Mouse (Mus musculus) liver, embryonic 13.5 days (tissue): ENCODE data around the gene AB124611. TPM values are rescaled to one million over a fixed set of nuclear protein-coding genes. Genes with fewer than 3 reads are reported as not detected.
"Not testable (repeated sequence)": the region's sequence is repeated elsewhere in the genome, so short reads cannot be mapped to it uniquely, and the experiment has no call there.

Experiments
- ATAC-seq: fragments of 200-750 bp; cut with Nextera tagmentation; 2 replicates; pipeline ENCODE4 v1.8.0; 2017; ENCODE audit warnings: low read depth, mild to moderate bottlenecking, moderate number of reproducible peaks, moderate library complexity
- DNase-seq: peaks from one replicate; pipeline ENCODE4 v3.0.0; 2022
- H3K27ac ChIP-seq: fragments of 300-500 bp; sonication (generic); 2 replicates; pipeline ENCODE4 v1.5.1; 2015; ENCODE audit warnings: moderate library complexity, mild to moderate bottlenecking, inconsistent platforms
- H3K27me3 ChIP-seq: fragments of 300-500 bp; sonication (generic); 2 replicates; pipeline ENCODE4 v1.6.1; 2015; ENCODE audit warnings: mild to moderate bottlenecking, inconsistent platforms
- H3K36me3 ChIP-seq: fragments of 300-500 bp; sonication (generic); 2 replicates; pipeline ENCODE4 v1.6.1; 2015; ENCODE audit warnings: mild to moderate bottlenecking, inconsistent platforms
- H3K4me1 ChIP-seq: fragments of 300-500 bp; sonication (generic); replicated peaks from 2 replicates; pipeline ENCODE4 v1.6.1; 2015; ENCODE audit warnings: inconsistent platforms
- H3K4me2 ChIP-seq: fragments of 300-500 bp; sonication (generic); 2 replicates; pipeline ENCODE4 v1.6.1; 2015; ENCODE audit warnings: inconsistent platforms, mild to moderate bottlenecking, moderate library complexity
- H3K4me3 ChIP-seq: fragments of 300-500 bp; sonication (generic); replicated peaks from 2 replicates; pipeline ENCODE4 v1.5.1; 2015; ENCODE audit warnings: mild to moderate bottlenecking, inconsistent platforms
- H3K9ac ChIP-seq: fragments of 300-500 bp; sonication (generic); 2 replicates; pipeline ENCODE4 v1.6.1; 2015; ENCODE audit warnings: mild to moderate bottlenecking, inconsistent platforms
- H3K9me3 ChIP-seq: fragments of 300-500 bp; sonication (generic); replicated peaks from 2 replicates; pipeline ENCODE4 v1.6.1; 2016; ENCODE audit warnings: inconsistent platforms
- WGBS: fragments of 180-500 bp; shearing (Covaris S2); methylation state at CpG from one replicate; pipeline ENCODE4 v1.1.7; 2015; ENCODE audit not compliant: insufficient replicate concordance; 5-methylcytosine and 5-hydroxymethylcytosine counted together
- polyA plus RNA-seq: library from polyadenylated mRNA; unstranded; fragments of >200 nt; fragmentation: Nextera tagmentation; extraction: Ambion mirVana; gene quantifications from 2 replicates; pipeline ENCODE4 v1.2.1, GENCODE M21; 2015

AB124611 gene
- polyA plus RNA-seq, 1 experiment from 2014 or later: 4.1 TPM

DNA sequence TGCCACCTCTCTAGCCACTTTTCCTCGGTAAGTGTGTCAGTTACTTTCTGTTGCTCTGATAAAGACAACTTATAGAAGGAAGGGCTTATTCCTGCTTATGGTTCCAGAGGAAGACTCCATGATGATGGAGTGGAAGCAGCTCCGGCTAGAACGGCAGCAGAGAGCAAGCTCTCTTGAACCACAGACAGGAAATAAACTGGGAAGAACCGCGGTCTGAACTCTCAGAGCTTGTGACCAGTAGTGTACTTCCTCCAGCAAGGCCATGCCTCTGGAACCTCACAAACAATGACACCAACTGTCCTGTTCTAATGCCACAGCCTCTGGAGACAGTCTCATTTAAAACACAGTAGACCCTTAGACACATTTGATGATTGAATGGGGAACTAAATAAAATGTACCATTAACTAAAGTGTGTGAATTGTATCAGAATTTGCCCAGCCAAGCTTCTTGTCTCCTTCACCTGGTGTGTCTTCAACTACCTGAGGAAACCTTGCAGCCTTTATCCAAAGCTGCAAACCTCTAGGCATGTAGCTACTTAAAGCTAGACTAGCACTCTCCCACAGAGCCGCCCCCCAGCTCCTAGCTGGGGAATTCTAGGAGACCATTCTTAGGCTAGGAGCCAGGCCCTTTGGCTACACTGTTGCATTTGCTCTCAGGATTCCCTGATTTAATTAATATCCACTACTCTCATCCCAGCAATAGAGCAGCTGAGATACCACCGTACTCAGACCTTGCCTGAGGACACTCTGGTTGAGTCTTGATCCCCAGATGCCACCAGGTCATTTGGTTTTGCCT lies 637 bp upstream of the AB124611 start:
- Histone ChIP-seq H3K4me2 (no peak overlapping the region), H3K4me1 (peaks cover 18% of the 10 kb centered on the region), H3K4me3 (no peak overlapping the region), H3K9ac (no peak overlapping the region), H3K36me3 (no peaks in the 10 kb centered on the region), H3K27ac (peak overlapping the region; percentile 37), H3K27me3 (no peaks in the 10 kb centered on the region), H3K9me3 (no peaks in the 10 kb centered on the region)
- WGBS: 33% methylated on average over 7 of the region's 7 CpGs
- ATAC-seq: no peak
- no peak for DNase-seq

DNA sequence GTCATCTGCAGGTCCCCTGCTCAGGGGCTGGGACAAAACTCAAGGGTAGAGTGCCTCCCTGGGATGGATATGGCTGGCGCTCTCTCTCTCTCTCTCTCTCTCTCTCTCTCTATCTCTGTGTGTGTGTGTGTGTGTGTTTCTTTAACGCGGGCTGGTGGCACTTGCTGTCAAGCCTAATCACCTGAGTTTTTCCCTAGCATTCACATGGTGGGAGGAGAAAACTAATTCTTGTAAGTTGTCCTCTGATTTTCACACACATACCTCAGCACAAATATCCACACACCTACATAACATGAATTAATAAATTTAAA lies 613 bp downstream of the AB124611 start:
- H3K4me2 ChIP-seq: 0 out of 2 replicates have a peak overlapping the region, but pooled peaks have one; percentile 5
- no peaks in the 10 kb centered on the region for H3K27me3 ChIP-seq
- H3K27ac ChIP-seq: 0 out of 2 replicates have a peak overlapping the region, but pooled peaks have one; percentile 16
- WGBS: 38% methylated on average over 3 of the region's 3 CpGs
- no peak for ATAC-seq
- no peak for DNase-seq
- no peaks in the 10 kb centered on the region for H3K9me3 ChIP-seq
- H3K36me3 ChIP-seq: no peaks in the 10 kb centered on the region
- H3K4me3 ChIP-seq: peak overlapping the region; percentile 6; the same call in 1 of the 2 replicates
- no peak overlapping the region for H3K9ac ChIP-seq
- peaks cover 18% of the 10 kb centered on the region for H3K4me1 ChIP-seq

GRCm38 (mm10) chr9:21527100-21527801 lies 1.3 kb downstream of the AB124611 start:
- Histone ChIP-seq H3K4me1 (peaks cover 18% of the 10 kb centered on the region), H3K9me3 (no peaks in the 10 kb centered on the region), H3K4me3 (no peak overlapping the region), H3K27me3 (no peaks in the 10 kb centered on the region), H3K9ac (no peak overlapping the region), H3K4me2 (0 out of 2 replicates have a peak overlapping the region, but pooled peaks have one; percentile 12), H3K27ac (no peak overlapping the region), H3K36me3 (no peaks in the 10 kb centered on the region)
- DNase-seq (no peak), ATAC-seq (no peak)
- WGBS: 65% methylated on average over 2 of the region's 2 CpGs

- H3K27ac ChIP-seq: no peak overlapping the region
- H3K27me3 ChIP-seq: no peaks in the 10 kb centered on the region
- H3K4me1 ChIP-seq: peaks cover 18% of the 10 kb centered on the region
- 0 out of 2 replicates have a peak overlapping the region, but pooled peaks have one; percentile 12 for H3K4me2 ChIP-seq
- H3K9me3 ChIP-seq: no peaks in the 10 kb centered on the region
- H3K9ac ChIP-seq: no peak overlapping the region
- DNase-seq (no peak), ATAC-seq (peak; percentile 26; the same call in 1 of the 2 replicates)
- H3K36me3 ChIP-seq: no peaks in the 10 kb centered on the region
- H3K4me3 ChIP-seq: no peak overlapping the region
- WGBS: 26% methylated on average over 1 of the region's 1 CpGs
Measured at GRCm38 (mm10) chr9:21527917-21528324, 1.9 kb downstream of the AB124611 start.

GRCm38 (mm10) chr9:21536501-21536900 lies 10.5 kb downstream of the AB124611 start:
- H3K9ac ChIP-seq: no peak overlapping the region

GRCm38 (mm10) chr9:21537009-21537408 lies 11.0 kb downstream of the AB124611 start:
- Histone ChIP-seq H3K9me3 (no peaks in the 10 kb centered on the region), H3K27me3 (no peaks in the 10 kb centered on the region), H3K9ac (no peak overlapping the region), H3K4me3 (no peak overlapping the region), H3K36me3 (no peaks in the 10 kb centered on the region), H3K4me1 (peaks cover 25% of the 10 kb centered on the region), H3K4me2 (no peak overlapping the region), H3K27ac (no peak overlapping the region)
- 74% methylated on average over 4 of the region's 4 CpGs for WGBS
- no peak for ATAC-seq
- no peak for DNase-seq

More at GRCm38 (mm10) chr9:21536501-21536900, 10.5 kb downstream of the AB124611 start:
- H3K27me3 ChIP-seq: no peaks in the 10 kb centered on the region
- no peak overlapping the region for H3K4me3 ChIP-seq
- H3K4me1 ChIP-seq: peaks cover 25% of the 10 kb centered on the region
- DNase-seq: no peak
- no peak overlapping the region for H3K4me2 ChIP-seq
- H3K9me3 ChIP-seq: no peaks in the 10 kb centered on the region
- ATAC-seq: no peak
- 67% methylated on average over 14 of the region's 14 CpGs for WGBS
- no peak overlapping the region for H3K27ac ChIP-seq
- no peaks in the 10 kb centered on the region for H3K36me3 ChIP-seq

- no peak for ATAC-seq
- WGBS: 49% methylated on average over 7 of the region's 7 CpGs
- H3K4me1 ChIP-seq: peaks cover 32% of the 10 kb centered on the region
- H3K27me3 ChIP-seq: no peaks in the 10 kb centered on the region
- H3K36me3 ChIP-seq: no peaks in the 10 kb centered on the region
- no peak for DNase-seq
- H3K27ac ChIP-seq: no peak overlapping the region
- no peaks in the 10 kb centered on the region for H3K9me3 ChIP-seq
- no peak overlapping the region for H3K9ac ChIP-seq
- H3K4me3 ChIP-seq: no peak overlapping the region
- no peak overlapping the region for H3K4me2 ChIP-seq
Measured at GRCm38 (mm10) chr9:21539981-21540753, 14.2 kb downstream of the AB124611 start.

- peaks cover 26% of the 10 kb centered on the region for H3K4me1 ChIP-seq
- not testable (repeated sequence) for H3K27ac ChIP-seq
Measured at GRCm38 (mm10) chr9:21542001-21542400, 16.0 kb downstream of the AB124611 start.

DNA sequence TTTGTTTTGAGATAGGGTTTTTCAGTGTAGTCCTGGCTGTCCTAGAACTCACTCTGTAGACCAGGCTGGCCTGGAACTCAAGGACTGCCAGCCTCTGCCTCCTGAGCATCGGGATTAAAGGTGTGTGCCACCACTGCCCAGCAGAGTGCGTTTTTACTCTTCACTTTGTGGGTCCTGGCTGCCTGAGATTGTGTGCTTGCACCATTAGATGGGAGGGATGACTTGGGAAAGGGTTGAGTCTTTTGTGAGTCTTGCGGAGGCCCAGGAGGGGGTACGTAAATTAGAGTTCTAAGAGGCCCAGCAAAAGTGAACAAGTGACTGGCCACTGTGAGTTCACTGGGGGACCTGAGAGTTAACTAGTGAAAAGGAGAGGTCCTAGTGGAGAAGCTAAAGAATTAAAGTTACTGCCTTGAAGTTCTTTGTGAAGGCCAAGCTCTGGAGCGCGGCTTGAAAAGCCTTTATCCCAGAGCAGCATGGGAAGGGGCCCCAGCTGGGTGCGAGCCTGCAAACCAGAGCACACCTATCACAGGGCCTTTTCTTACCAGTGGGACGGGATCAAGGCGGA lies 19.5 kb downstream of the AB124611 start:
- 17% methylated on average over 9 of the region's 9 CpGs for WGBS
- H3K4me1 ChIP-seq: peaks cover 40% of the 10 kb centered on the region
- H3K4me2 ChIP-seq: peak overlapping the region; percentile 89
- H3K9ac ChIP-seq: peak overlapping the region; percentile 76
- H3K27me3 ChIP-seq: no peaks in the 10 kb centered on the region
- H3K4me3 ChIP-seq: peak overlapping the region; percentile 85
- ATAC-seq (peak; percentile 63), DNase-seq (no peak)
- H3K36me3 ChIP-seq: peaks cover 11% of the 10 kb centered on the region
- no peaks in the 10 kb centered on the region for H3K9me3 ChIP-seq
- peak overlapping the region; percentile 88 for H3K27ac ChIP-seq

More at GRCm38 (mm10) chr9:21542001-21542400, 16.0 kb downstream of the AB124611 start:
- not testable (repeated sequence) for H3K4me3 ChIP-seq, H3K9ac ChIP-seq, ATAC-seq, H3K9me3 ChIP-seq, H3K27me3 ChIP-seq, H3K4me2 ChIP-seq, DNase-seq, H3K36me3 ChIP-seq
- 77% methylated on average over 2 of the region's 2 CpGs for WGBS

- WGBS: under 1% methylated on average over 67 of the region's 67 CpGs
- Histone ChIP-seq H3K27me3 (no peaks in the 10 kb centered on the region), H3K27ac (peak overlapping the region; percentile 88), H3K36me3 (peaks cover 16% of the 10 kb centered on the region), H3K4me1 (peaks cover 43% of the 10 kb centered on the region), H3K4me3 (peak overlapping the region; percentile 85), H3K9me3 (no peaks in the 10 kb centered on the region), H3K4me2 (peak overlapping the region; percentile 89), H3K9ac (peak overlapping the region; percentile 76)
- DNase-seq (peak; percentile 100), ATAC-seq (peak; percentile 87)
Measured at GRCm38 (mm10) chr9:21545916-21546788, 20.2 kb downstream of the AB124611 start.
